Mouse (Mus musculus): ENCODE data around the gene Tekt3. TPM values are rescaled to one million over a fixed set of nuclear protein-coding genes. Genes with fewer than 3 reads are reported as not detected.

Tekt3 gene
- total RNA-seq, 2 experiments from 2014 or later = 0.20 TPM; not detected in 1

DNA sequence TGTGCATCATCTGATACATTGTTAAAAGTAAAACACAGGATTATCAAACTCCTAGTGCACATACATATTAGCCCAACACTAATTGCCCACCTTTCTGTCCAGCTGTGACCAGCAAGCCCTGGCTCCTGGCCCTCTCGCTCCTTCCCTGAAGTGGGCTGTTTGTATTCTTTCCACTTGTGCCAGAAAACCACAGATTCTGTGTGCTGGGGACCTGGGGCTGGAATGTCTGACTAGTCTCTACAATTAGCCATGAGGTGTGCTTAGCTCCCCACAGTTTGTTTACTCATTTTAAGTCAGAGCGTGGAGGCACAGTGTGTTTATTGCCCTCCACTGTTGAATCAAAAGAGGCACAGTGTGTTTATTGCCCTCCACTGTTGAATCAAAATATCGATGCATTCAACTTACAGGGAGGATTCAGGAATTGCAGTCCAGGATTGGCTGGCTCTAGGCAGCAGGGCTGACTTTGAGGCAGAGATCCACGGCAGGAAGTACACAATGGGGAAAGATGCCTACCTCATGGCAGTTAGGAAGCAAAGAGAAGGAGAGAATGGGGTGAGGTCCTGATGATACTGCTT lies 61.4 kb downstream of the Tekt3 start:
- intact Hi-C loops (cut with DNase I) = no loop called here
- DNase-seq = no peak

- intact Hi-C loops (cut with DNase I) = no loop called here
- DNase-seq = no peak
These were observed 62.9 kb downstream of the Tekt3 start for GRCm38 (mm10) chr11:63124316-63124715.

- intact Hi-C loops (cut with DNase I) = no loop called here
- DNase-seq = peak; percentile 51
These were observed 64.5 kb downstream of the Tekt3 start for GRCm38 (mm10) chr11:63125832-63126456.

- intact Hi-C loops (cut with DNase I) = no loop called here
- no peak for DNase-seq
These were observed 65.5 kb downstream of the Tekt3 start for GRCm38 (mm10) chr11:63126976-63127375.

DNA sequence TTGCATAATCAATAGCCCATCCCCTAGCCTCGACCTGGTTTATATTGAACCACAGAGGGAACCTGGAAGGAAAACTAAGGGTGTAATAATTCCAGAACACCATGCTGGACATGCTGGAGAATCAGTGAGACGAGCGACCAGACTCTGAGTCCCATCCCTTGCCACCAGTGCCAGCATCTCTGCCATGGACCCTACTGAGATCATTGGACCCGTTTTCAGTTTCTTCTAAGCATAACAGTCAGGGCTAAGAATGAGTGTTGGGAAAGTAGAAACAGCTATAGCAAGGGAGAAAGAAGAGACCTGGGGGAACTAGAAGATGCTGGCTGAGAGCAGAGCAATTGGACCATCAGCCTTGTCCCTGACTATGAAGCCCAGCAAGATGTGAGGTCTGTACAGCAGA lies 66.1 kb downstream of the Tekt3 start:
- no peak for DNase-seq
- intact Hi-C loops (cut with DNase I) = no loop called here

DNA sequence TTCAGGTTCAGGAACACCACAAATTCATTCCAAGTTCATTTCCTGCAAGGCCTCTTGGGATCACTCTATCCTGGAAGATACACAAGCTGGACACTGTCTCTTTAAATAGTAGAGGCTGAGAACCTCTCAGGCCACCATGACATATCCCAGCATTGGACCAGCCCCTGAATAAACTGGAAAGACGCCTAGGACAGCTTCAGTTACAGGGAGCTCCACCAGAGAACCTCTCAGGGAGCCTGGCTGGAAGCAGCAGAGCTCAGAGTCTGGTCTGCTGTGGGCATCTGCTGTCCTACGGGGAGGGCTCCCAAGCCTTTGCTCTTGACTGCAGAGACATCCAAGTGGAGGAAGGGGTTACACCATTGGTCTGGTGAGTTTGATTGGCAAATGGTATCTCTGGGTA lies 67.3 kb downstream of the Tekt3 start, which contains the start of gene Pmp22:
Gene Pmp22 (plus strand): TSS at position 199 of the 400 bp plus-strand sequence.
- intact Hi-C loops (cut with DNase I) = no loop called here
- DNase-seq = no peak

DNA sequence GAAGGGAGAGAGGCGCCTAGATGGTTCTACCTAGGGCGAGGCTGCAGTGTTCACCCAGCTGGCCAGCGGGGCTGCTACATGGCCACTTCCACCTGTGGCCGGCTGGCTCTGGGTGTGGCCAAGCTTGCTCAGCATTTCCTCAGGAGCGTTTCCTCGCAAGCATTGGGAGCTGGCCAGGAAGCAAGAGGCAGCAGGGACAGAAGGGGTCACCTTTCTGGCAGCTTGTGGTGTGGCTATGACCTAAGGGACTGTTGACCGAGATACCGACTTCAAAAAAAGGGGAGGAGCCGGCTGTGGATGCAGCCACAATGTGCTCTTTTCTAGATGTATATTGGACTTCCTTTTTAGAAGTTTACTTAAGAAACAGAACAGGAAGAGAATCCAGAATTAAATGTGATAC lies 67.9 kb downstream of the Tekt3 start:
- intact Hi-C loops (cut with DNase I) = no loop called here
- no peak for DNase-seq

DNA sequence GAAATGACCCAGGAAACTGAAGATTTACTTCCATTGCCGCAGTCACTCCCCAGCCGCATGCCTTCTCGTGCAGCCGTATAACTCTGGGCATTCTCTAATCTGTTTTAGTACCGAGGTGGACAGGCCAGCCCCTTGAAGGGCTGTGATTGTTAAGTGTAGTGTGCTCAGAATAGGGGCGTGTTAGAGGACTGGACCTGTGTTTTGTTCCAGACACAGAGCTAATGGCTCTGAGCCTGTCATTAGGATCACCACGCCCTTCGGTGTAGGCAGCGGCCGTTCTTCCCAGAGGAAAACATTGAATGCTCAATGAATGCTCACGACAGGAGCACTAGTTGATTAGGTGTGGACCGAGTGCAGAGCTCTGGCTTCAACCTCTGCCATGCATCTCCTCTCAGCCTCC lies 68.4 kb downstream of the Tekt3 start:
- DNase-seq = no peak
- intact Hi-C loops (cut with DNase I) = no loop called here

DNA sequence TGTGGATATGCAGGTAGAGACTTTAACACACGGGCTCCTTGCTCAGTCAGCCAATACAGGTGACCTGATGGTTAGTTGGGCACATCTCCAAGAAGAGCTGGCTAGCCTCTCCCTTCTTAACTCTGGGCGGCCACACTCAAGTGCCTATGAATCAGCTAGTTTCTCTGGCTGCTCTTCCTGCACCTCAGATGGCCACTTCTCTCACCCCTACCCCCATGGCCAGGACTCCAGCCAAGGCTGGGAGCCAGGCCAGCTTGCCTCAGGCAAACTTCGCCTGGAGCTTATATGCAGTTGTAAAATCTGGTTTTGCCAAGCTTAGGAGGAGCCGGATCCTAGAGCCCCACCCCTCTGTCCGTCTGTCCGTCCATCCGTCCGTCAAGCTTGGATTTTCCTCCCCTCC lies 69.0 kb downstream of the Tekt3 start:
- intact Hi-C loops (cut with DNase I) = no loop called here
- peak; percentile 86 for DNase-seq

- intact Hi-C loops (cut with DNase I) = no loop called here
- DNase-seq = peak; percentile 21
These were observed 69.7 kb downstream of the Tekt3 start for GRCm38 (mm10) chr11:63131001-63131692.

GRCm38 (mm10) chr11:63131693-63132040 lies 70.2 kb downstream of the Tekt3 start:
- DNase-seq = no peak
- intact Hi-C loops (cut with DNase I) = no loop called here

DNA sequence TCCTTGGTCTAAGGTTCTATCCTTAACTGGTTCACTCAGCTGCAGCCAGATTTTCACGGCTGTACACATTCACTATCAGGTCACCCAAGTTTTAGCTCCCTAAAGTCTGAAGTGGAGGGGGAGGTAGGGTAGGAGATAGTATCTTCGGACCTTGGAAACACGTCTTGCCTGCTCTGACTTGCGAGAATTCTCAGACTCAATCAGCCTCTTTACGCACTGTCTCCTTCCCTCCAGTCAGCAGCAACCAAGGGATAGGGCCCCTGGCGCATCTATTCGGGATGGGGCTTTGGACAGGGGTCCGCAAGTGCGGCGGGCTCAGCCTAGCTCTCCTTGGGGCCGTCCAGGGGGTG lies 70.7 kb downstream of the Tekt3 start:
- DNase-seq = no peak
- intact Hi-C loops (cut with DNase I) = no loop called here

DNA sequence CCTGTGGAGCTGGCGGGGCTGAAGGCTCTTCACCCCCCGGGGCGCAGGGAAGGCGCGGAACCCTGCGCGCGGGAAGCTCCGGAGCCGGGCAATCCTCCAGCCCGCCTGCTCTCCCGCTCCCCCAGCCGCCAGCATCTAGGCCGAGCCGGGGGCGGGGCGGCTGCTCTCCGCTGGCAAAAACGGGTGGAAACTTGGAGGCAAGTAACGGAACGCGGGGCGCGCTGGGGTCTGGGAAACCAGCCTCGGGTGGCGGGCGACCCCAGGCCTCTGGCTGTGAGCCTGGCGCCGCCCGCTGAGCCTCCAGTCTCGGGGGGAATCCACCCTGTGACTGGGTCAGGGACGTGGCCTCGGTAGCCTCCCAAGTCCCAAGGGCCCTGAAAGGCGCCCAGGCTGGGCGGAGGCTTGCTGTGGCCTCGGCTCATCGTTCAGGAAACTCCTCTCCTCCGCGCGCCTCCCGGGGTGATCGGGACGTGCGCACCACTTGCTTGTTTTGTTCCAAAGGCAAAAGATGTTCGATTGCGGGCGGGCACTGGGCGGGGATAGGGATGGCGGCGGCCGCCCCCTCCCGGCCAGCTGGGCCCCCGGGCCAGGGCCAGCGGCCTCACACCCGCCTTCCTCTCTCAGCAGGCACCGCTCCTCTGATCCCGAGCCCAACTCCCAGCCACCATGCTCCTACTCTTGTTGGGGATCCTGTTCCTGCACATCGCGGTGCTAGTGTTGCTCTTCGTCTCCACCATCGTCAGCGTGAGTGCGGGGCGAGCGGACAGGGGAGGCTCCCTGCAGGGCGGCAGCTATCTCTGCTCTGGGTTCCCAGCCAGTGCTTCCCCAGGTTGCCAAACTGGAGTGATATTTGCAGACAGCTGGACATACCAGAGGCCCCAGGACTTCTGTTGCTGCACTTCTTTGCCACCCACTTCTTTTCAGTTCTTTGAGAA lies 71.3 kb downstream of the Tekt3 start:
- peak; percentile 68 for DNase-seq
- intact Hi-C loops (cut with DNase I) = no loop called here

GRCm38 (mm10) chr11:63134021-63134420 lies 72.6 kb downstream of the Tekt3 start:
- intact Hi-C loops (cut with DNase I) = loop anchor here (2.0 kb wide), 1 partner anchor 213 kb away; no protein-coding TSS in a partner anchor

GRCm38 (mm10) chr11:63134742-63135482 lies 73.5 kb downstream of the Tekt3 start:
- DNase-seq = peak; percentile 22
- intact Hi-C loops (cut with DNase I) = loop anchor here (2.0 to 5.0 kb wide), 2 partner anchors 214 to 378 kb away; no protein-coding TSS in a partner anchor

More at GRCm38 (mm10) chr11:63134021-63134420, 72.6 kb downstream of the Tekt3 start:
- DNase-seq = no peak

DNA sequence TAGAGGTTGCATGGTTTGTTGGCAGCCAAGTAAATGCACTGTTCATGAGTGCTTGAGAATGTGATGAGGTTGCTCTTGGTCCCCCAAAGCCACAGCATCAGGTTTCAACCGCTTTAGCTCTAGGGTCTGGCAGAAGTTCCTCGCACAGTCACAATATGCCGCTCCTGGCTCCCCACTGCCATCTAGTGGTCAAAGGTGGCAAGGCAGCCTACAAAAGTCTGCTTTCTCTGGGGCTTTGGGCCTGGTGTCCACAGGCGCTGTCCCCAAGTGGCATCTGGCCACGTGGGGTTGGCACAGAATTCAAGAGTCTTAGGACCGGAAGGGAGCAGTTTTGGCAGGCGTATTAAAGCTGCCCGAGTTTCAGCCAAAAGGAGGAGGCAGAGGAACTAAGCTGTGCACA lies 74.2 kb downstream of the Tekt3 start:
- DNase-seq = peak; percentile 97
- intact Hi-C loops (cut with DNase I) = loop anchor here (2.0 to 5.0 kb wide), 2 partner anchors 215 to 378 kb away; no protein-coding TSS in a partner anchor

DNA sequence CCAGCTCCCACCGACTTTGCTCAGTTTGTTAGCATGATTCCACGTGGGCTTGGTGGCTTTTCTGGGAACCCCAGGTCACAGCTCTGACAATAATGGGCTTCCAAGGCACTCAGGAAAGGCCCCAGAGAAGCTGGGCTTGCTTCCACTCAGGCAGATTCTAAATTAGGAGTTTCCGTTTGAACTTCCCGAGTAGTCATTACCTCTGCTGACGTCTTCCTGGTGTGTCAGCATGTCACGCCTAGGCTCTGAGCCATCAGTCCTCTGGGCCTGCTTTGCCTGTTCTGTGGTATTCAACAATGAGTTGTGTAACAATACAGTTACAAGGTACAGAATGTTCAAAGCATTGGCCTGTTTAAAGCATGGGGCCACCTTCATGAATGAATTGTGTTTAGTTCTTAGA lies 74.8 kb downstream of the Tekt3 start:
- DNase-seq = no peak
- intact Hi-C loops (cut with DNase I) = loop anchor here (5.0 kb wide), 1 partner anchor 379 kb away; no protein-coding TSS in a partner anchor

DNA sequence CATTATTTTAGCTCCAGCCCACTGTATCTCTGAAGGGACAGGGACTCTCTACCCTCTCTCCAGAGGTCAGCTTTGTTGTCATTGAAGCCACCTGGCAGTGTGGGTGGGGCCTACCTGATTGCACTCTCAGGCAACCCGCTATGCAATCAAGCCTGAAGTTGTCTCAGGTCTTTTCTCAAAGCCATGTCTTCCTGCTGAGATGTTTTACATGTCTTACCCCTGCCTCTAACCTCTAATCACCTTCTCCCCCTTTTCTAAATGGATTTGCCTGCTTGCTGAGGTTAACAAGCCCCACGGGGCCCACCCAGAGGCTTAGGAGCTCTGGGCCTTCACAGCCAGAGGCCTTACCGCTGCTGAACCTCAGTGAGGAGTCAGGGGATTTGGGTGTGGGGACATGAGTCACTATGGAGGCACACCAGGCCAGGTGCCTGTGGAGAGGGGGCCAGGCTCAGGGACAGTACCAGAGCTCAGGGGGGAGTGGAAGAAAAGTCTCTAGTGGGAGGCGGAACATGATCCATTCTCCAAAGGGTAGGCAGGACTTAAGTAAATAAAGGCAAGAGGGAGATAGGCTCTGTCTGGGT lies 75.5 kb downstream of the Tekt3 start:
- intact Hi-C loops (cut with DNase I) = loop anchor here (5.0 kb wide), 1 partner anchor 380 kb away; no protein-coding TSS in a partner anchor
- no peak for DNase-seq

DNA sequence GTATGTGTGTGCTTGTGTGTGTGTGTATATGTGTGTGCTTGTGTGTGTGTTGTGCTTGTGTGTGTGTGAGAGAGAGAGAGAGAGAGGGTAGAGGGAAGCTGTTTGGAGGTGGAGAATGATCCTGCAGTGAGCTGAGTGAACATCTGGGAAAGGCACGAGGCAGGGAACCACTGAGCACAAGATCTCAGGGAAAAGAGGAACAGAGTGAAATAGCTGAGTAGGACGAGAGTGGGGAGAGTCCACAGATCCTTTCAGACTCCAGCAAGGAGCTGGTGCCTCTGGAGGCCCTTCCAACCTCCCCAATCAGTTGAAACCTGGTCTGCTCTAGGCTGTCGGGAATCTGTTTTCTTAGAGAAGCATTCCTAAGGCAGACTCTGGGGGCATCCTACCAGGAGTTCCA lies 77.3 kb downstream of the Tekt3 start:
- intact Hi-C loops (cut with DNase I) = loop anchor here (5.0 kb wide), 1 partner anchor 381 kb away; no protein-coding TSS in a partner anchor
- DNase-seq = no peak

DNA sequence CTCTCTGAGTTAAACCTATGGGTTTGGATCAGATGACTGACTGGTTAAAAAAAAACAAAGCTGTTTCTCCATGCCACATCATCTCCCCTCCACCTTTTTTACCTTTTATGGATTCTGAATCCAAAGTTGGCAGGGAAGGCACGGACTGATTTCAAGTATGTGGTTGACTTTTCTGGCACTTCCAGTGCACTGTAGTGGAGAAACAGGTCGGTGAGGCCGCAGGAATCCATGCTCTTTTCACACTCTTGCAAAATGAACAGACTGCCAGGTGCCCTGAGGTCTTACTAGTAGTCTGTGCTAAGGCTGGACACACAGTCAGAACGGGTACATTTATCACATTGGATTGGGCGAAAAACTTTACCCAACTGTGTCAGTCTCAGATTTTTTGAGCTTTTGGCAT lies 80.9 kb downstream of the Tekt3 start:
- DNase-seq = no peak
- intact Hi-C loops (cut with DNase I) = no loop called here
